Mouse (Mus musculus): ENCODE measurements around the gene Ubr2. TPM values are rescaled to one million over a fixed set of nuclear protein-coding genes. Genes with fewer than 3 reads are reported as not detected.
A peak's percentile ranks its signal among the peaks of the same experiment; 100 is the strongest.

The Ubr2 gene
- polyA plus RNA-seq, 1 experiment from 2014 or later, result 22.5 TPM

DNA sequence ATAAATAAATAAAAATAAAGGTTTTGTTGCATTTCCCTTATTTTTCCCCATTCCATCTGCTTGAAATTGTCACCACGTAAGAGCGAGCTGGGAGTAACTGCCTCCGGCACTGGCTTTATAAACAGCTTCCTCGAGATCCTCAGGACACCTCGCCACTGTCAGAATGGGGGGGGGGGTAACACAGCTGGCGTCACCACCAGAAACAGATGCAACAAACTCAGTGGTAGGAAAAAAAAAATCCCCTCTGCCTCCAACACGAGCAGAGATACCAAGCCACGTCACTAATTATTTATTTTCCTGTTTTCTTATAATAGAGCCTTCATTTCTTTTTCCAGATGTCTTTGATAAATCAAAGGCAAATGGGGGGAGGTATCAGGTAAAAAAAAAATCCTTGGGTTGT, 1.9 kb downstream of the Ubr2 start:
- Histone ChIP-seq H3K36me3 (replicated peaks; ENCODE audit: control insufficient read depth, insufficient read depth) (peaks cover 8% of the 10 kb centered on the region; the same call in 1 of the 2 replicates), H3K9me3 (ENCODE audit: control insufficient read depth, low read length) (no peaks in the 10 kb centered on the region), H3K9ac (no peak overlapping the region), H3K27me3 (ENCODE audit: control insufficient read depth, insufficient read depth, low read length) (no peaks in the 10 kb centered on the region), H3K4me1 (replicated peaks; ENCODE audit: control insufficient read depth, insufficient read depth, low read length) (peaks cover 17% of the 10 kb centered on the region), H3K4me3 (replicated peaks; ENCODE audit: low read length) (peak overlapping the region; percentile 81), H3K27ac (no peak overlapping the region), H3K4me2 (replicated peaks) (peak overlapping the region; percentile 84)
- WGBS, result 54% methylated on average over 8 of the region's 8 CpGs
- DNase-seq (ENCODE audit: low spot score), result no peak
- no peak for ATAC-seq (ENCODE audit: low FRiP score)

DNA sequence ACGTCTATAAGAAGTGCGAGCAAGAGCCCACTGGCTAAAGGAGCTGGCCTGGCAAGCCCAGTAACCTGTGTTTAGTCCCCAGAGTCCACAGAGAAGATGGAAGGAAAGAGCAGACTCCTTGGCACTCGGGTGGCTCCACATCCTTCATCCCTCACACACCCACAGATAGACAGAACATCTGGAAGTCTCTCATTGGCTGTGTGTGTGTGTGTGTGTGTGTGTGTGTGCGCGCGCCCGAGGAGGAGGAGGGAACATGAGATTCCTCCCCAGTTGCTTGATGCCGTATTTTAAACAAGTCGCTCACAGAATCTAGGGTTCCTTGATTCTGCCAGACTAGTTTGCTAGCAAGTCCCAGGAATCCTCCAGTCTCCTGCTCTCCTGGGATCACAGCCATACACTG, 3.6 kb downstream of the Ubr2 start:
- WGBS, result 91% methylated on average over 9 of the region's 9 CpGs
- no peaks in the 10 kb centered on the region for H3K27me3 ChIP-seq (ENCODE audit: control insufficient read depth, insufficient read depth, low read length)
- ATAC-seq (ENCODE audit: low FRiP score) (no peak), DNase-seq (ENCODE audit: low spot score) (no peak)
- H3K36me3 ChIP-seq (replicated peaks; ENCODE audit: control insufficient read depth, insufficient read depth), result peaks cover 8% of the 10 kb centered on the region; the same call in 1 of the 2 replicates
- peaks cover 17% of the 10 kb centered on the region for H3K4me1 ChIP-seq (replicated peaks; ENCODE audit: control insufficient read depth, insufficient read depth, low read length)
- no peak overlapping the region for H3K27ac ChIP-seq
- H3K4me2 ChIP-seq (replicated peaks), result no peak overlapping the region
- H3K9ac ChIP-seq, result no peak overlapping the region
- no peak overlapping the region for H3K4me3 ChIP-seq (replicated peaks; ENCODE audit: low read length)
- no peaks in the 10 kb centered on the region for H3K9me3 ChIP-seq (ENCODE audit: control insufficient read depth, low read length)

DNA sequence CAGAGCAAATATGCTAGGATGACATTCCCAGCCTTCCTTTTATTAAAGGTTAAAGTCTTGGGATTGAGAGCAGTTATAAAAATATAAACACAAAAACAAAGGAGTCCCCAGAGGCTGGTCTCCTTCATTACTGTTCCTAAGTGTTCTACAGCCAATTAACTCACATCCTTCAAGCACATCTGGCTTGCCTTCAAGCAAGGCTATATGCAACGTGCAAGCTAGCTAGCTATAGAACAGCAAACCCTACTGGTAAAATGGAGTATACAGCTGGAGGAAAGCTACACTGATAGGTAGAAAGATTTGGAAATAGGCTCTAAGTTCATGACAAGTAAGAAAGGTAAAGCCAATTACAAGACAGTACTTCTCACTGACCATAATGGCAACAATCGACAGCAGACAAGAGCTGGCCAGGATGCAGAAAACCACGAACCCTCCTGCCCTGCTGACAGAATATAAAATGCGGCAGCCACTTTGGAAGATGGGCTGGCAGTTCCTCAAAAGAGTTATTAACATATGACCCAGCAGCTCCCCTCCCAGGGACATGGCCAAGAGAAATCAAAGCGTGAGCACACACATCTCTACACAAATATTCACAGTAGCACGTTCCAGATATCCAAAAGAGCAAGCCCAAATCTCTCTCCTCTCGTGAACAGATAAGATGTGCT, 4.5 kb downstream of the Ubr2 start:
- no peak for ATAC-seq (ENCODE audit: low FRiP score)
- WGBS, result 75% methylated on average over 7 of the region's 7 CpGs
- DNase-seq (ENCODE audit: low spot score), result no peak

GRCm38 (mm10) chr17:47003305-47003704, 7.1 kb downstream of the Ubr2 start:
- no peaks in the 10 kb centered on the region for H3K27me3 ChIP-seq (ENCODE audit: control insufficient read depth, insufficient read depth, low read length)
- H3K27ac ChIP-seq, result no peak overlapping the region

More for the DNA sequence above, 4.5 kb downstream of the Ubr2 start:
- H3K4me1 ChIP-seq (replicated peaks; ENCODE audit: control insufficient read depth, insufficient read depth, low read length), result peaks cover 17% of the 10 kb centered on the region
- no peaks in the 10 kb centered on the region for H3K27me3 ChIP-seq (ENCODE audit: control insufficient read depth, insufficient read depth, low read length)
- no peak overlapping the region for H3K9ac ChIP-seq
- H3K9me3 ChIP-seq (ENCODE audit: control insufficient read depth, low read length), result no peaks in the 10 kb centered on the region
- no peak overlapping the region for H3K4me3 ChIP-seq (replicated peaks; ENCODE audit: low read length)
- no peak overlapping the region for H3K27ac ChIP-seq
- no peak overlapping the region for H3K4me2 ChIP-seq (replicated peaks)
- H3K36me3 ChIP-seq (replicated peaks; ENCODE audit: control insufficient read depth, insufficient read depth), result peaks cover 8% of the 10 kb centered on the region; the same call in 1 of the 2 replicates

GRCm38 (mm10) chr17:47002401-47002800, 8.0 kb downstream of the Ubr2 start:
- Histone ChIP-seq H3K4me3 (replicated peaks; ENCODE audit: low read length) (no peak overlapping the region), H3K9me3 (ENCODE audit: control insufficient read depth, low read length) (no peaks in the 10 kb centered on the region), H3K27ac (no peak overlapping the region), H3K4me2 (replicated peaks) (no peak overlapping the region), H3K36me3 (replicated peaks; ENCODE audit: control insufficient read depth, insufficient read depth) (peaks cover 41% of the 10 kb centered on the region), H3K9ac (no peak overlapping the region), H3K4me1 (replicated peaks; ENCODE audit: control insufficient read depth, insufficient read depth, low read length) (0 out of 2 replicates have a peak, but pooled peaks cover 5% of the 10 kb centered on the region), H3K27me3 (ENCODE audit: control insufficient read depth, insufficient read depth, low read length) (no peaks in the 10 kb centered on the region)
- ATAC-seq (ENCODE audit: low FRiP score) (no peak), DNase-seq (ENCODE audit: low spot score) (no peak)
- WGBS, result 94% methylated on average over 5 of the region's 5 CpGs

More at GRCm38 (mm10) chr17:47003305-47003704, 7.1 kb downstream of the Ubr2 start:
- no peak overlapping the region for H3K4me2 ChIP-seq (replicated peaks)
- H3K36me3 ChIP-seq (replicated peaks; ENCODE audit: control insufficient read depth, insufficient read depth), result peaks cover 32% of the 10 kb centered on the region
- 81% methylated on average over 8 of the region's 8 CpGs for WGBS
- H3K4me1 ChIP-seq (replicated peaks; ENCODE audit: control insufficient read depth, insufficient read depth, low read length), result 0 out of 2 replicates have a peak, but pooled peaks cover 5% of the 10 kb centered on the region
- no peak overlapping the region for H3K4me3 ChIP-seq (replicated peaks; ENCODE audit: low read length)
- H3K9ac ChIP-seq, result no peak overlapping the region
- no peaks in the 10 kb centered on the region for H3K9me3 ChIP-seq (ENCODE audit: control insufficient read depth, low read length)
- no peak for DNase-seq (ENCODE audit: low spot score)
- ATAC-seq (ENCODE audit: low FRiP score), result no peak

GRCm38 (mm10) chr17:46998840-46999239, 11.5 kb downstream of the Ubr2 start:
- Histone ChIP-seq H3K4me3 (replicated peaks; ENCODE audit: low read length) (no peak overlapping the region), H3K4me2 (replicated peaks) (no peak overlapping the region), H3K9ac (no peak overlapping the region), H3K27me3 (ENCODE audit: control insufficient read depth, insufficient read depth, low read length) (no peaks in the 10 kb centered on the region), H3K27ac (no peak overlapping the region), H3K36me3 (replicated peaks; ENCODE audit: control insufficient read depth, insufficient read depth) (peaks cover 38% of the 10 kb centered on the region), H3K9me3 (ENCODE audit: control insufficient read depth, low read length) (no peaks in the 10 kb centered on the region), H3K4me1 (replicated peaks; ENCODE audit: control insufficient read depth, insufficient read depth, low read length) (no peaks in the 10 kb centered on the region)
- ATAC-seq (ENCODE audit: low FRiP score) (no peak), DNase-seq (ENCODE audit: low spot score) (no peak)
- 95% methylated on average over 4 of the region's 4 CpGs for WGBS

DNA sequence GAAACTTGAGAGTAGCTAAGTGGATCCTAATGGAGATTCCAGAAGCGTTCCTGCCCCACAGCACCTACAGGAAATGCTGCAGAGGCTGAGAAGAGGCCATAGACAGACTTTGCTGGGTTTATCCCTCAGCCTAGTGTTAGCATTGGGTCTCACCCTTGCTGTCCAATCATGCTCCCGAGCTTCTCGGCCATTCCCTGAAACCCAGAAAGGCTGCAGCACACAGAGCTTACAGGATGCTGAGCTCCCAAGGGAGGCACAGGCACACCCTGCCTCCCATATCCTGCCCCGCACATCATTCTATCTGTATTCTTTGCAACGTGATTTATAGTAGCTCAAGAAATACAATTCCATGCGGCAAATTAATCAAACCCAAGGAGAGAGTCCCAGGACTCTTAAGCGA, 13.9 kb downstream of the Ubr2 start:
- H3K27ac ChIP-seq, result no peak overlapping the region
- H3K9me3 ChIP-seq (ENCODE audit: control insufficient read depth, low read length), result no peaks in the 10 kb centered on the region
- no peak overlapping the region for H3K4me3 ChIP-seq (replicated peaks; ENCODE audit: low read length)
- WGBS, result 77% methylated on average over 7 of the region's 7 CpGs
- no peaks in the 10 kb centered on the region for H3K27me3 ChIP-seq (ENCODE audit: control insufficient read depth, insufficient read depth, low read length)
- H3K36me3 ChIP-seq (replicated peaks; ENCODE audit: control insufficient read depth, insufficient read depth), result peaks cover 56% of the 10 kb centered on the region
- no peak overlapping the region for H3K9ac ChIP-seq
- H3K4me2 ChIP-seq (replicated peaks), result no peak overlapping the region
- no peaks in the 10 kb centered on the region for H3K4me1 ChIP-seq (replicated peaks; ENCODE audit: control insufficient read depth, insufficient read depth, low read length)
- DNase-seq (ENCODE audit: low spot score) (no peak), ATAC-seq (ENCODE audit: low FRiP score) (no peak)

DNA sequence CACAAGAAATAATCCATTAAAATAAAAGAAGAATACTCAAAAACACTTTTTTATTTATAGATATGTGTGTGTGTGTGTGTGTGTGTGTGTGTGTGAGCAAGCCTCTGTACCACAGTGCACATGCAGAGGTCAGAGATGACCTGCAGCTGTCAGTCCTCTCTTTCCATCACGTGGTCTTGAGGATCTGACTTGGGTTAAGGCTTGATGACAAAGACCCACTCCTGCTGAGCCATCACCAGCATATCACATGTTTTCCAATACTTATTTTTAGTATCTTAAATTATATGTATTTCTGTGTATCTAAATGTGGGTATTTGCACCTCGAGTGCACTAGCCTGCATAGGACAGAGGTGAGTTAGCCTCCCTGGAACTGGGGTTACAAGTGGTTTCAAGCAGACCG, 14.7 kb downstream of the Ubr2 start:
- 83% methylated on average over 3 of the region's 3 CpGs for WGBS
- H3K9me3 ChIP-seq (ENCODE audit: control insufficient read depth, low read length), result no peaks in the 10 kb centered on the region
- no peak overlapping the region for H3K4me2 ChIP-seq (replicated peaks)
- no peak overlapping the region for H3K27ac ChIP-seq
- peaks cover 64% of the 10 kb centered on the region for H3K36me3 ChIP-seq (replicated peaks; ENCODE audit: control insufficient read depth, insufficient read depth)
- ATAC-seq (ENCODE audit: low FRiP score), result no peak
- no peak overlapping the region for H3K9ac ChIP-seq
- no peak for DNase-seq (ENCODE audit: low spot score)
- H3K4me1 ChIP-seq (replicated peaks; ENCODE audit: control insufficient read depth, insufficient read depth, low read length), result no peaks in the 10 kb centered on the region
- H3K4me3 ChIP-seq (replicated peaks; ENCODE audit: low read length), result no peak overlapping the region
- H3K27me3 ChIP-seq (ENCODE audit: control insufficient read depth, insufficient read depth, low read length), result no peaks in the 10 kb centered on the region

GRCm38 (mm10) chr17:46994641-46995398, 15.5 kb downstream of the Ubr2 start:
- DNase-seq (ENCODE audit: low spot score) (no peak), ATAC-seq (ENCODE audit: low FRiP score) (no peak)
- no peak overlapping the region for H3K4me3 ChIP-seq (replicated peaks; ENCODE audit: low read length)
- no peaks in the 10 kb centered on the region for H3K9me3 ChIP-seq (ENCODE audit: control insufficient read depth, low read length)
- H3K27ac ChIP-seq, result no peak overlapping the region
- no peaks in the 10 kb centered on the region for H3K27me3 ChIP-seq (ENCODE audit: control insufficient read depth, insufficient read depth, low read length)
- no peaks in the 10 kb centered on the region for H3K4me1 ChIP-seq (replicated peaks; ENCODE audit: control insufficient read depth, insufficient read depth, low read length)
- no peak overlapping the region for H3K9ac ChIP-seq
- peaks cover 64% of the 10 kb centered on the region for H3K36me3 ChIP-seq (replicated peaks; ENCODE audit: control insufficient read depth, insufficient read depth)
- no peak overlapping the region for H3K4me2 ChIP-seq (replicated peaks)
- WGBS, result 87% methylated on average over 10 of the region's 10 CpGs

Data from hindbrain, embryonic 14.5 days (tissue).